Mouse (Mus musculus) C2C12 (cell line): ENCODE data around the gene Zfp784.

ENCODE experiments used
- CEBPB ChIP-seq: IDR thresholded peaks from one replicate; pipeline ENCODE4 v1.6.1; 2011; ENCODE audit warnings: low read depth, mild to moderate bottlenecking, control low read depth, moderate library complexity
- CTCF ChIP-seq: IDR thresholded peaks from one replicate; pipeline ENCODE4 v1.5.1; 2011; ENCODE audit not compliant: control insufficient read depth, insufficient read depth, insufficient read length
- MAX ChIP-seq: IDR thresholded peaks from one replicate; pipeline ENCODE4 v1.6.1; 2011; ENCODE audit warnings: mild to moderate bottlenecking, control low read depth
- MYOD1 ChIP-seq: IDR thresholded peaks from one replicate; pipeline ENCODE4 v1.6.1; 2011; ENCODE audit warnings: low read depth; ENCODE audit not compliant: control insufficient read depth, insufficient read length

GRCm38 (mm10) chr7:5038940-5039339 is 694 bp upstream of the Zfp784 start:
- TF ChIP-seq CTCF = no peak
- TF ChIP-seq CEBPB = no peak
- no peak for TF ChIP-seq MAX
- no peak for TF ChIP-seq MYOD1
